In genomic region chr5:37257243-37257642, GRCm38 (mm10) we compare ENCODE assay signal across 9 mouse cellular contexts. TPM values are rescaled to one million over a fixed set of nuclear protein-coding genes. Genes with fewer than 3 reads are reported as not detected.
DNase-seq lines count a peak whose midpoint lies in the region; ATAC-seq and TF ChIP-seq lines count a peak whose summit lies in the region.
"Had no signal": no experiment of that assay in that cellular context is flagged by ENCODE, and none has a peak within 500 bp of the region (broad histone marks: within the 10 kb centered on the region; RNA-seq: fewer than 3 reads in every experiment).

No protein-coding gene starts in this region.

- no peaks in the 10 kb centered on the region for H3K27me3 ChIP-seq in forebrain, embryonic 12.5 days
- no peaks in the 10 kb centered on the region for H3K27me3 ChIP-seq in forebrain, embryonic 10.5 days (ENCODE audit: poor library complexity, severe bottlenecking)
- no peaks in the 10 kb centered on the region for H3K27me3 ChIP-seq in lung, postnatal 0 days (replicated peaks; ENCODE audit: insufficient read depth, low read length)
- H3K27me3 ChIP-seq in limb, embryonic 14.5 days (ENCODE audit: control insufficient read depth, insufficient read depth, low read length): no peaks in the 10 kb centered on the region

- no peak for TF ChIP-seq POLR2A in lung, adult 2 months (IDR thresholded peaks at IDR 0.05; ENCODE audit: borderline replicate concordance, extremely low read depth, low read depth, low read length)
- TF ChIP-seq POLR2A in limb, embryonic 14.5 days (IDR thresholded peaks at IDR 0.05; ENCODE audit: borderline replicate concordance, extremely low read depth, insufficient read depth, insufficient read length): no peak

- no peak for TF ChIP-seq CTCF in lung, postnatal 0 days (IDR thresholded peaks at IDR 0.05)
- TF ChIP-seq CTCF in lung, adult 2 months (IDR thresholded peaks at IDR 0.05; ENCODE audit: insufficient read depth, low read length): no peak

- WGBS in forebrain, embryonic 12.5 days: 54% methylated on average over 5 of the region's 5 CpGs
- 62% methylated on average over 5 of the region's 5 CpGs for WGBS in forebrain, embryonic 10.5 days
- 40% methylated on average over 5 of the region's 5 CpGs for WGBS in lung, postnatal 0 days
- 43% methylated on average over 5 of the region's 5 CpGs for WGBS in lung, adult 2 months
- WGBS in limb, embryonic 14.5 days: 53% methylated on average over 5 of the region's 5 CpGs

- H3K4me1 ChIP-seq in forebrain, embryonic 12.5 days: peaks cover 43% of the 10 kb centered on the region
- no peaks in the 10 kb centered on the region for H3K4me1 ChIP-seq in forebrain, embryonic 10.5 days
- no peaks in the 10 kb centered on the region for H3K4me1 ChIP-seq in lung, postnatal 0 days (ENCODE audit: insufficient read depth, low read depth, low read length)
- no peaks in the 10 kb centered on the region for H3K4me1 ChIP-seq in lung, adult 2 months (ENCODE audit: control insufficient read depth, insufficient read depth, low read length)
- no peaks in the 10 kb centered on the region for H3K4me1 ChIP-seq in limb, embryonic 14.5 days (ENCODE audit: control insufficient read depth, insufficient read depth, low read length)

- 0 out of 2 replicates have a peak overlapping the region, but pooled peaks have one; percentile 19 for H3K27ac ChIP-seq in forebrain, embryonic 12.5 days
- no peak overlapping the region for H3K27ac ChIP-seq in forebrain, embryonic 10.5 days
- no peak overlapping the region for H3K27ac ChIP-seq in lung, postnatal 0 days (ENCODE audit: low read length)
- no peak overlapping the region for H3K27ac ChIP-seq in limb, embryonic 14.5 days (replicated peaks; ENCODE audit: low read depth, low read length)

- H3K4me2 ChIP-seq in forebrain, embryonic 12.5 days: no peak overlapping the region
- H3K4me2 ChIP-seq in lung, postnatal 0 days (replicated peaks; ENCODE audit: low read depth, low read length): no peak overlapping the region
- H3K4me2 ChIP-seq in limb, embryonic 14.5 days (replicated peaks; ENCODE audit: low read depth, low read length, severe bottlenecking): no peak overlapping the region

- no peak overlapping the region for H3K4me3 ChIP-seq in forebrain, embryonic 12.5 days (replicated peaks)
- H3K4me3 ChIP-seq in forebrain, embryonic 10.5 days: no peak overlapping the region
- H3K4me3 ChIP-seq in lung, postnatal 0 days (ENCODE audit: low read depth, low read length): no peak overlapping the region
- H3K4me3 ChIP-seq in lung, adult 2 months (replicated peaks; ENCODE audit: extremely low read depth, low read depth, low read length): no peak overlapping the region
- no peak overlapping the region for H3K4me3 ChIP-seq in limb, embryonic 14.5 days (replicated peaks; ENCODE audit: low read length)

- H3K9me3 ChIP-seq in forebrain, embryonic 12.5 days: no peaks in the 10 kb centered on the region
- no peaks in the 10 kb centered on the region for H3K9me3 ChIP-seq in forebrain, embryonic 10.5 days
- no peaks in the 10 kb centered on the region for H3K9me3 ChIP-seq in lung, postnatal 0 days (ENCODE audit: low read length)
- H3K9me3 ChIP-seq in limb, embryonic 14.5 days (ENCODE audit: control insufficient read depth, low read length): no peaks in the 10 kb centered on the region

- peaks cover 16% of the 10 kb centered on the region for H3K36me3 ChIP-seq in forebrain, embryonic 12.5 days (replicated peaks)
- peaks cover 20% of the 10 kb centered on the region for H3K36me3 ChIP-seq in forebrain, embryonic 10.5 days (replicated peaks)
- H3K36me3 ChIP-seq in lung, postnatal 0 days (ENCODE audit: insufficient read depth, low read length): no peaks in the 10 kb centered on the region
- no peaks in the 10 kb centered on the region for H3K36me3 ChIP-seq in limb, embryonic 14.5 days (ENCODE audit: control insufficient read depth, insufficient read depth, low read length)

- DNase-seq in forebrain, embryonic 10.5 days (ENCODE audit: extremely low spot score, low spot score): no peak
- DNase-seq in lung, postnatal 0 days (ENCODE audit: low spot score): peak; percentile 16
- no peak for DNase-seq in lung, adult 2 months
- peak; percentile 70 for DNase-seq in adrenal gland, postnatal 14 days
- DNase-seq in limb, embryonic 14.5 days (ENCODE audit: low spot score): peak; percentile 66
- no peak for DNase-seq in layer of hippocampus, postnatal 36 days
- DNase-seq: cerebellum, adult 2 months had no signal

- no peak overlapping the region for H3K9ac ChIP-seq in forebrain, embryonic 12.5 days
- H3K9ac ChIP-seq in lung, postnatal 0 days (replicated peaks; ENCODE audit: low read depth): no peak overlapping the region
- no peak overlapping the region for H3K9ac ChIP-seq in limb, embryonic 14.5 days (ENCODE audit: low read depth, low read length, severe bottlenecking)

- TF ChIP-seq EP300 in lung, postnatal 0 days (IDR thresholded peaks at IDR 0.05): no peak

- no peak for ATAC-seq in forebrain, embryonic 12.5 days (ENCODE audit: low FRiP score)
- ATAC-seq in lung, postnatal 0 days: no peak
- no peak for ATAC-seq in limb, embryonic 14.5 days (ENCODE audit: low FRiP score, low read depth)
- no peak for ATAC-seq in megakaryocyte progenitor cell, adult 5-6 weeks (replicated peaks; ENCODE audit: poor library complexity)

RNA-seq across cellular contexts. Expression of gene Crmp1, which starts 15.5 kb away (rescaled TPM):
- polyA plus RNA-seq in forebrain, embryonic 12.5 days (2016; fragmentation: Nextera tagmentation; extraction: Ambion mirVana): 352 and 405 TPM in 2 replicates
- 96.5 and 106 TPM in 2 replicates for polyA plus RNA-seq in forebrain, embryonic 10.5 days (2016; fragmentation: Nextera tagmentation; extraction: Ambion mirVana)
- polyA plus RNA-seq in lung, postnatal 0 days (2015; fragmentation: Nextera tagmentation; extraction: Ambion mirVana): 1.2 and 1.4 TPM in 2 replicates
- 0.50 and 0.83 TPM in 2 replicates for polyA plus RNA-seq in lung, adult 2 months (2012; rRNA removed)
- 7.0 and 12.1 TPM in 2 replicates for total RNA-seq in adrenal gland, postnatal 14 days (2021)
- polyA plus RNA-seq in limb, embryonic 14.5 days (2012; rRNA removed): 11.5 and 15.3 TPM in 2 replicates
- polyA plus RNA-seq in limb, embryonic 14.5 days (2014; fragmentation: Nextera tagmentation; extraction: Ambion mirVana): 9.3 and 9.8 TPM in 2 replicates
- total RNA-seq in megakaryocyte progenitor cell, adult 5-6 weeks (2015): not detected in 2 replicates
- not detected in 2 replicates for total RNA-seq in megakaryocyte progenitor cell, adult 5-6 weeks (2017)
- total RNA-seq in layer of hippocampus, postnatal 36 days (2021): 100 to 1,000 TPM; 239 to 241 TPM

Comparison
In these comparisons a context has a peak if more than half of its experiments do, and no peak if none do; other contexts are left out.
1. DNase-seq: peak in lung, postnatal 0 days (single experiment), adrenal gland, postnatal 14 days (single experiment) and limb, embryonic 14.5 days (single experiment); none in forebrain, embryonic 10.5 days (single experiment), lung, adult 2 months (single experiment) and layer of hippocampus, postnatal 36 days (0 of 2).